ENCODE assay signal across 8 mouse cellular contexts in genomic region chr8:71371236-71371848, GRCm38 (mm10). TPM values are rescaled to one million over a fixed set of nuclear protein-coding genes. Genes with fewer than 3 reads are reported as not detected.
DNase-seq lines count a peak whose midpoint lies in the region; ATAC-seq lines count a peak whose summit lies in the region.

TSS of gene Ocel1 (plus strand) at chr8:71371298.

- H3K4me1 ChIP-seq in hindbrain, embryonic 15.5 days (replicated peaks): peaks cover 42% of the 10 kb centered on the region

- peak within 1 kb of the TSS; percentile 84 for H3K27ac ChIP-seq in hindbrain, embryonic 15.5 days (replicated peaks)

- no peaks in the 10 kb centered on the region for H3K27me3 ChIP-seq in hindbrain, embryonic 15.5 days

- peak within 1 kb of the TSS; percentile 56 for H3K4me3 ChIP-seq in hindbrain, embryonic 15.5 days

- peak within 1 kb of the TSS; percentile 63 for H3K4me2 ChIP-seq in hindbrain, embryonic 15.5 days

- WGBS in hindbrain, embryonic 15.5 days: 1% methylated on average over 68 of the region's 68 CpGs

- peak; percentile 88 for ATAC-seq in hindbrain, embryonic 15.5 days (ENCODE audit: low FRiP score, low read depth)

- peak within 1 kb of the TSS; percentile 50 for H3K9ac ChIP-seq in hindbrain, embryonic 15.5 days

- no peaks in the 10 kb centered on the region for H3K9me3 ChIP-seq in hindbrain, embryonic 15.5 days

- H3K36me3 ChIP-seq in hindbrain, embryonic 15.5 days: peaks cover 10% of the 10 kb centered on the region; the same call in 1 of the 2 replicates

- DNase-seq in R1 (ENCODE audit: low read depth, low spot score): peak; percentile 98
- DNase-seq in cerebellum, postnatal 25 days: peak; percentile 96 to 97
- peak; percentile 95 to 99 for DNase-seq in frontal cortex, postnatal 36 days (ENCODE audit: low spot score in 2 of 2)
- peak; percentile 98 for DNase-seq in left cerebral cortex, adult 11 months (ENCODE audit: low spot score)
- DNase-seq in lung, postnatal 4 days: peak; percentile 98 to 100
- DNase-seq in retina, postnatal 7 days (ENCODE audit: low read depth, low spot score): peak; percentile 93
- DNase-seq in urinary bladder, adult 2 months (ENCODE audit: low spot score): peak; percentile 100

RNA-seq across cellular contexts. Expression of gene Ocel1, which starts in this region (rescaled TPM):
- polyA plus RNA-seq in hindbrain, embryonic 15.5 days (2015; fragmentation: Nextera tagmentation; extraction: Ambion mirVana): 6.6 and 7.4 TPM in 2 replicates
- 10.3 and 12.0 TPM in 2 replicates for polyA plus RNA-seq in urinary bladder, adult 2 months (2012; rRNA removed)

Comparison
In these comparisons a context has a peak if more than half of its experiments do, and no peak if none do; other contexts are left out.
1. Peak in every context shown above with its lines: DNase-seq, ATAC-seq, H3K4me3 ChIP-seq and H3K27ac ChIP-seq.